Mouse (Mus musculus) limb, embryonic 11.5 days (tissue): ENCODE data around the gene Zbtb16. TPM values are rescaled to one million over a fixed set of nuclear protein-coding genes. Genes with fewer than 3 reads are reported as not detected.

Source experiments
- ATAC-seq: fragments of 200-750 bp; cut with Nextera tagmentation; 2 replicates; pipeline ENCODE4 v1.8.0; 2017; ENCODE audit warnings: low read depth; ENCODE audit not compliant: insufficient number of reproducible peaks, low FRiP score, low TSS enrichment
- DNase-seq: peaks from one replicate; pipeline ENCODE4 v3.0.0-alpha.2; 2015; ENCODE audit warnings: low spot score
- H3K27ac ChIP-seq: fragments of 300-500 bp; sonication (generic); replicated peaks from 2 replicates; pipeline ENCODE4 v1.5.1; 2014; ENCODE audit warnings: low read depth, mild to moderate bottlenecking, low read length
- H3K27me3 ChIP-seq: fragments of 300-500 bp; sonication (generic); 2 replicates; pipeline ENCODE4 v1.6.1; 2014; ENCODE audit warnings: mild to moderate bottlenecking, low read length, mixed read lengths; ENCODE audit not compliant: control insufficient read depth, insufficient read depth
- H3K36me3 ChIP-seq: fragments of 300-500 bp; sonication (generic); 2 replicates; pipeline ENCODE4 v1.6.1; 2014; ENCODE audit warnings: mild to moderate bottlenecking, low read length, moderate library complexity, mixed read lengths; ENCODE audit not compliant: control insufficient read depth, insufficient read depth
- H3K4me1 ChIP-seq: fragments of 300-500 bp; sonication (generic); 2 replicates; pipeline ENCODE4 v1.6.1; 2014; ENCODE audit warnings: low read length, mixed read lengths; ENCODE audit not compliant: control insufficient read depth, insufficient read depth
- H3K4me2 ChIP-seq: fragments of 300-500 bp; sonication (generic); 2 replicates; pipeline ENCODE4 v1.6.1; 2014; ENCODE audit warnings: low read depth, mild to moderate bottlenecking, moderate library complexity; ENCODE audit not compliant: severe bottlenecking
- H3K4me3 ChIP-seq: fragments of 300-500 bp; sonication (generic); 2 replicates; pipeline ENCODE4 v1.5.1; 2014; ENCODE audit warnings: low read depth, low read length
- H3K9ac ChIP-seq: fragments of 300-500 bp; sonication (generic); 2 replicates; pipeline ENCODE4 v1.6.1; 2014; ENCODE audit warnings: mild to moderate bottlenecking, low read length
- H3K9me3 ChIP-seq: fragments of 300-500 bp; sonication (generic); 2 replicates; pipeline ENCODE4 v1.6.1; 2016; ENCODE audit warnings: low read length; ENCODE audit not compliant: control insufficient read depth
- WGBS: fragments of 180-500 bp; shearing (Covaris S2); extraction: QIAGEN DNeasy Blood & Tissue Kit; methylation state at CpG from one replicate; pipeline ENCODE4 v1.1.7; 2014; 5-methylcytosine and 5-hydroxymethylcytosine counted together
- polyA plus RNA-seq: library from polyadenylated mRNA; unstranded; fragments of >200 nt; fragmentation: Nextera tagmentation; extraction: Ambion mirVana; gene quantifications from 2 replicates; pipeline ENCODE4 v1.2.1, GENCODE M21; 2014

Gene Zbtb16
- polyA plus RNA-seq, 1 experiment from 2014 or later = 5.9 TPM

DNA sequence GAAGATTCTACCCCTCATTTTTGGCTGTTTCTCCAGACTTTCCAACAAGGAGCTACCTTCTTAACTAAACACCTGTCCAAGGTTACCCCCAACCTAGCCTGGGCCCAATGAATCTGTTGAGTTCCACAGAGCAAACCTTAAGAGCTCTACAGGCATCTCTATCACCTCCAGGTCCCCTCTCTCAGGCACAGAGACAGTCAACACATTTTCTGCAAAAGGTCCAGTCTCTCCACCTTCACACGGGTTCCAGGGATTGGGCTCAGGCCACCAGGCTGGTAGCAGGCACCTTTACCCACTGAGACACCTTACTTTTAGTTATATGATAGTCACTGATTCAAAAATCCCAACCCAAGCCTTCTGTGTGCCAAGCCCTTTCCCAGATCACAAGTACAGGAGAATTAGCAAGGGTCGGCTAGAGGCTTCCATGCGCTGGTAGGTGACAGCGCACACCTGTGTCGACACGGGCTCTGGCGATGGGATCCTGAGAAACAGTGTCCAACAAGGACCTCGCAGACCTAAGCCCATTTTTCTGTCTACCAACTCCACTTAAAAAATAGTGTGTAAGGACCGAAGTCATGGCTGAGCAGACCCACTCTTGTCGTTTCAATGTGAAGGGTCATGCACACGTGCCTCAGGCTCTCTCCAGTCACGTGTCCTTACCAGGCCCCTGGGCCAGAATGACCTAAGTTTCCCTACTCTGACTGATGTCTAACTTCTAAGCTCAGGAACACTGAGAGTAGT, 101.1 kb downstream of the Zbtb16 start:
- Histone ChIP-seq H3K4me1 (peaks cover 40% of the 10 kb centered on the region), H3K9ac (no peak overlapping the region), H3K4me3 (no peak overlapping the region), H3K27ac (no peak overlapping the region), H3K9me3 (no peaks in the 10 kb centered on the region), H3K4me2 (no peak overlapping the region), H3K36me3 (no peaks in the 10 kb centered on the region), H3K27me3 (no peaks in the 10 kb centered on the region)
- DNase-seq (no peak), ATAC-seq (no peak)
- WGBS = 79% methylated on average over 12 of the region's 12 CpGs

DNA sequence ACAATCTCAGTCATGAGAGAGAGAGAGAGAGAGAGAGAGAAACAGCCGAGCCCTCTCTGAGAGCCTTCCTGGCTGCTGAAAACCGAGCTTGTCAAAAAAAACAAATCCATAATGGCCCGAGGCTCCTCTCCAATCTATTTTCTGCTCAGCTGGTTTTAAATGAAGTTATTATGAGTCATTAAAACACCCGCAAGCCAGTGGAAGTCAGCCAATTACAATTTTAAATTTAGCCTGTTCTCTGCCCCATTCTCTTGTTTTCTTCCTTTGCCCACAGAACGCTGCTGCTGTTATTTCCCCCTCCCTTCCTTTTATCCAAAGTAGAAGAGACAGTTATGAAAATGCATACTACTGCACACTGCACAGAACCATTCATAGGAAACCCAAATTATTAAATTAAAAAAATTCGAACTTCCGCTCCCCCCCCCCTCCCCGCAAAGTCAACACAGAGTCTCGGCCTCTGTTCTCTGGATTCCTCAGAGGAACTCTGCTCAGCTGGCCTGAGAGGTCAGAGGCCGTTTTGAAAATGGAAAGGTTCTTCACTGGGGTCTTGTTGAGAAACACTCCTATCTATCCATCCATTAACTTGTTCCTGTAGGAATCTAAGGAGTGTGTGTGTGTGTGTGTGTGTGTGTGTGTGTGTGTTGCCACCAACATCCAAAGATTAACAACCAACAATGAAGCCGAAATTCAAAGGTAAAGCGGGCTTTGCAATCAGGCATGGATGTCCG, 102.0 kb downstream of the Zbtb16 start:
- H3K27ac ChIP-seq = no peak overlapping the region
- no peaks in the 10 kb centered on the region for H3K36me3 ChIP-seq
- no peak overlapping the region for H3K4me3 ChIP-seq
- H3K9ac ChIP-seq = no peak overlapping the region
- WGBS = 50% methylated on average over 13 of the region's 13 CpGs
- DNase-seq = no peak
- H3K4me1 ChIP-seq = peaks cover 47% of the 10 kb centered on the region
- H3K27me3 ChIP-seq = no peaks in the 10 kb centered on the region
- H3K9me3 ChIP-seq = no peaks in the 10 kb centered on the region
- no peak overlapping the region for H3K4me2 ChIP-seq
- no peak for ATAC-seq

DNA sequence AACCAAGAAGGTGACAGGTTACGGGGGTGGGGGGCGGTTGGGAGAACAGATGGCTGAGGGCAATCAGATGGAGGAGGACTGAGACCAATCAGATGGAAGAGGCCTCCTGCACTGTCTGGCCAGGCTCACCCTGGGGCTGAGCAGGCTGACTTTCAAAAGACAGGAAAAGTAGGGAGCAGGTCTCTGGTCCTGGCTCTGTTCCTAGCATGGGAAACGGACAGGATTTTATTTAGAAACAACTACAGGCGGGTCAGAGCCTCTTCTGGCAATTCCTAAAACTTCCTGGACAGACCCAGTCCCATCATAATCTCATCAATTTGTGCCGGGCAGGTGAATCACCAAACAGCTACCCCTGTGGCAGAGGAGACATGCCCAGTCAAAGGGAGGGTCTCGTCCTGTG, 102.9 kb downstream of the Zbtb16 start:
- ATAC-seq = no peak
- Histone ChIP-seq H3K27ac (no peak overlapping the region), H3K4me1 (peaks cover 52% of the 10 kb centered on the region), H3K4me3 (no peak overlapping the region), H3K4me2 (no peak overlapping the region), H3K9ac (no peak overlapping the region), H3K27me3 (no peaks in the 10 kb centered on the region), H3K9me3 (no peaks in the 10 kb centered on the region), H3K36me3 (no peaks in the 10 kb centered on the region)
- no peak for DNase-seq
- WGBS = 67% methylated on average over 6 of the region's 6 CpGs

DNA sequence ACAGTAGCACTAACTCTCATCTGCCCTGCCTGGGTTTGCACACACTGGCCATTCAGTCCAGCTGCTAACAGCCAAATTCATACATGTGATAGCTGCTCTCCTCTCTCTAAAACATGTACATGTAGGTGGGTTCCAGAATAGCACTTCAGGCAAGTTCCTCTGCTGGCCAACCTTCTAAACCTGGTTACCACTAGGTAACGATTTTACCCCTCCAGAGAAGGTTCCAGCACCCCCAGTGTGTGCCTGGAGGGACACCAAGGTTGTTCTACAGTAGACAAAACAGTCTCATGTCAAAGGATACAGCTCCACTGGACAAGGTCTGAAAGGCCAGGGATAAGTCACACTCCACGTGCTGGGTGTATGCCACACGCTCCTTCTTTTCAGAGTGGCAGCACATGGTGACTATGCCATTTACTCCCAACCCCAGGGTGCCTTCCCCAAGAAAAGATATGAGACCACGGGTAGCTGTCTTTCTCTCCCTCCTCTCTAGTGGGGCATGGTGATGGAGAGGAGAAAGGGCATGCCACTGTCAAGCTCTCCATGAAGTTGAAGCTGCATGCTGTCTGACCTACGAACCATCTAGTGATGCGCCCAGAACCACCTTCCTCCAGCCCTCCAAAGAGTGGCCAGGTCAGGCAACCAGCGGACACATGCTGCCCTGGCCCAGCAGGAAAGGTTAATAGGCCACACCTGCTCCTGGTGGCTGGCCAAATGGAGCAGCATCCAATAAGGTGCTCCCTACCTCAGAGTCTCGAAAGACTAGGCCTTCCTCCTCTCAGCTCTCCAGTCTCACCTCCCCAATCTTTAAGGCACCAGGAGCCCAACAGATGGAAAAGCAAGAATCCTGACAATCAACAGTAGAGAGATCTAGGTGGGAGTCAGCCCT, 104.1 kb downstream of the Zbtb16 start:
- DNase-seq = no peak
- no peaks in the 10 kb centered on the region for H3K27me3 ChIP-seq
- no peak overlapping the region for H3K9ac ChIP-seq
- H3K4me3 ChIP-seq = no peak overlapping the region
- WGBS = 75% methylated on average over 8 of the region's 8 CpGs
- H3K4me2 ChIP-seq = no peak overlapping the region
- H3K9me3 ChIP-seq = no peaks in the 10 kb centered on the region
- no peaks in the 10 kb centered on the region for H3K36me3 ChIP-seq
- H3K27ac ChIP-seq = no peak overlapping the region
- no peak for ATAC-seq
- H3K4me1 ChIP-seq = peaks cover 53% of the 10 kb centered on the region

DNA sequence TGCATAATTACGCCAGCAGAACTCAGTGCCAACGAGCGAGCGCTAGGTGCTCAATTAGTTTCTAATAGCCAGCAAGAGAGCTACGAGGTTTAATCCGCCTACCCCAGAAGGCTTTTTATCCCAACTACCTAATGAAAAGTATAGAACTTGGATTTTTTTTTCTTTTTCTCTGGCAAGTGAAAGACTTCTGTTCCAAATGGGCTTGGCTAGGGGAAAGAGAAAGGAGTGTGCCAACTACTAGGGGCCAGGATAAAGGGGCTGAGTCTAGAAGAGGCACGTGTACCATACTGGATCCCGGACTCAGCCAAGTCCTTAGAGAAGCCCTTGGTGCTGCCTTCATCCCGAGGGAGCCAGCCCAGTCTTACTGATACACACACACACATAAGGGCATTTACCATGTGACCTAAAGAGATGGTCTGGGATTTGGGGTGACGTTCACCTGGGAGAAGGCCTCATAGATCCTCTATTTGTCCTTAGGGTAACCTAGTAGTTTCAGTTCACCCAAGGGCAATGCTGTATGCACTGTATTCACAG, 105.5 kb downstream of the Zbtb16 start:
- no peak overlapping the region for H3K4me2 ChIP-seq
- no peaks in the 10 kb centered on the region for H3K36me3 ChIP-seq
- H3K27ac ChIP-seq = no peak overlapping the region
- H3K9ac ChIP-seq = no peak overlapping the region
- no peak overlapping the region for H3K4me3 ChIP-seq
- H3K4me1 ChIP-seq = peaks cover 43% of the 10 kb centered on the region
- ATAC-seq = no peak
- DNase-seq = no peak
- H3K9me3 ChIP-seq = no peaks in the 10 kb centered on the region
- WGBS = 70% methylated on average over 10 of the region's 10 CpGs
- no peaks in the 10 kb centered on the region for H3K27me3 ChIP-seq

DNA sequence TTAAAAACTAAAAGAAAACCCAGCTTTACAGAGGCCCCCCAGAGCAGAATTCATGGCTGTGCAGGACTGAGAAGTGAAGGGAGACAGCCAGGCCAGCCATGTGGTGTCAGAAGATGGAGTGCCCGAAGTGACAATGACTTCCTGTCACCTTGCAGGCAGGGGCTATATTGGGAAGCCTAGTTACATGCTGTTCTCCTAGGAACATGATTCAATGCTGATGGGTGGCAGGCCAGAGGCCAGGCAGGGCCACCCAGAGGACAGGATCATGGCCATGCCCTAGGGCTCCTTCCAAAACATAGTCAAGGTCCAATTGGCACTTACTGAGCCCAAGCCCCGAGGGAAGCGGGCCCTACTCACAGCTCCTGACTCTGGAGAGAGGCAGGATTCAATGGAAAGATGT, 106.6 kb downstream of the Zbtb16 start:
- no peak overlapping the region for H3K4me3 ChIP-seq
- no peaks in the 10 kb centered on the region for H3K27me3 ChIP-seq
- H3K36me3 ChIP-seq = no peaks in the 10 kb centered on the region
- ATAC-seq (no peak), DNase-seq (no peak)
- H3K27ac ChIP-seq = no peak overlapping the region
- no peak overlapping the region for H3K4me2 ChIP-seq
- no peaks in the 10 kb centered on the region for H3K9me3 ChIP-seq
- no peak overlapping the region for H3K9ac ChIP-seq
- WGBS = 43% methylated on average over 3 of the region's 3 CpGs
- peaks cover 43% of the 10 kb centered on the region for H3K4me1 ChIP-seq

DNA sequence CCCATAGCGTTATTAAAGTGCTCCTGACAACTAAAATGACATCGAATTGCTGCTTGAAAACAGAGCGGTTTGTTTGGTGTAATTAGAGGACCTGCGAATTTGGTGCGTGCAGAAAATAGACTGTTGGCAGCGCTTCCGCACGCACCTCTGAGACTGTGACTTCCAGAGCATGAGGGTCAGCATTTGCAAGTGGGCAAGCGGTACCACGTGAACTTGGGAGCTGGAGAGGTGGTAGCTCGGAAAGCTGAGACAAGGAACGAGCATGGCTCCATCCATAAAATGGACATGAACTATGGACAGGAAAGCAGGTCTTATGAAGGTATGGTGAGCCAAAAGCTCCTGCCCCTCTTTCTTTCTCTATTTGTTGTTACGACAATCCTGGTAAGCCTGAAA, 107.3 kb downstream of the Zbtb16 start:
- H3K27me3 ChIP-seq = no peaks in the 10 kb centered on the region
- WGBS = 21% methylated on average over 13 of the region's 13 CpGs

More for the DNA sequence above, 107.3 kb downstream of the Zbtb16 start:
- Histone ChIP-seq H3K4me3 (no peak overlapping the region), H3K36me3 (no peaks in the 10 kb centered on the region), H3K27ac (no peak overlapping the region; the same call in 1 of the 2 replicates), H3K9ac (no peak overlapping the region), H3K4me1 (peaks cover 38% of the 10 kb centered on the region), H3K4me2 (0 out of 2 replicates have a peak overlapping the region, but pooled peaks have one; percentile 24), H3K9me3 (no peaks in the 10 kb centered on the region)
- DNase-seq (peak; percentile 55), ATAC-seq (no peak)
